Mouse (Mus musculus): Measurements from ENCODE around the gene Krtap4-2.

DNA sequence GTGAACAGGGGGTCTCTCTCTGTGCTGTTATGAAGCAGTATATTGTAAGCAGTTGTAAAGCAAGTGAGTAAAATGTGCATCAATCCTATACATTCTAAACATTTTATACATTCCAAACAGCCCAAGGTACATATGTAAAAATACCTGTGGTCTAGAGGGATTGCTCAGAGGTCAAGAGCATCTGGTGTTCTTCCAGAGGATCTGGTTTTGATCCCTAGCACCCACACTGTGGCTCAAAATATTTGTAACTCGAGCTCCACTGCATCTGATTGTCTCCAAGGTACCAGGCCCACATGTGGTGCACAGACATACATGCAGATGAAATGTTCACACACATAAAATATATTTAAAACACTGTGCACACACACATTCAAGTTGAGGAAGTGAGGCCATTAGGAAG lies 6.0 kb upstream of the Krtap4-2 start:
- no peak for TF ChIP-seq CTCF (IDR thresholded peaks at IDR 0.05; ENCODE audit: control insufficient read depth, insufficient read depth, insufficient read length)
- TF ChIP-seq CEBPB (IDR thresholded peaks at IDR 0.05; ENCODE audit: low read depth), result no peak
- no peak for TF ChIP-seq USF1 (IDR thresholded peaks at IDR 0.05; ENCODE audit: low read depth)
